Mouse (Mus musculus): ENCODE measurements around the gene Ptpn11.

Ptpn11 gene

GRCm38 (mm10) chr5:121184945-121185551 is 6.1 kb downstream of the Ptpn11 start:
- no peak for DNase-seq (ENCODE audit: extremely low spot score, low spot score)

GRCm38 (mm10) chr5:121184375-121184774 is 6.8 kb downstream of the Ptpn11 start:
- no peak for DNase-seq (ENCODE audit: extremely low spot score, low spot score)

- DNase-seq (ENCODE audit: extremely low spot score, low spot score), result no peak
Observed at GRCm38 (mm10) chr5:121183269-121183668, 7.9 kb downstream of the Ptpn11 start.

GRCm38 (mm10) chr5:121179077-121179857 is 11.9 kb downstream of the Ptpn11 start:
- no peak for DNase-seq (ENCODE audit: extremely low spot score, low spot score)

GRCm38 (mm10) chr5:121172835-121173234 is 18.4 kb downstream of the Ptpn11 start:
- DNase-seq (ENCODE audit: extremely low spot score, low spot score), result no peak

GRCm38 (mm10) chr5:121169588-121169987 is 21.6 kb downstream of the Ptpn11 start:
- DNase-seq (ENCODE audit: extremely low spot score, low spot score), result no peak

- DNase-seq (ENCODE audit: extremely low spot score, low spot score), result no peak
Observed at GRCm38 (mm10) chr5:121166884-121167283, 24.3 kb downstream of the Ptpn11 start.

GRCm38 (mm10) chr5:121162923-121163322 is 28.3 kb downstream of the Ptpn11 start:
- DNase-seq (ENCODE audit: extremely low spot score, low spot score), result no peak

GRCm38 (mm10) chr5:121162285-121162684 is 28.9 kb downstream of the Ptpn11 start:
- DNase-seq (ENCODE audit: extremely low spot score, low spot score), result no peak

- no peak for DNase-seq (ENCODE audit: extremely low spot score, low spot score)
Observed at GRCm38 (mm10) chr5:121158966-121159365, 32.2 kb downstream of the Ptpn11 start.

GRCm38 (mm10) chr5:121157489-121157888 is 33.7 kb downstream of the Ptpn11 start:
- no peak for DNase-seq (ENCODE audit: extremely low spot score, low spot score)

- no peak for DNase-seq (ENCODE audit: extremely low spot score, low spot score)
Observed at GRCm38 (mm10) chr5:121157017-121157416, 34.2 kb downstream of the Ptpn11 start.

- no peak for DNase-seq (ENCODE audit: extremely low spot score, low spot score)
Observed at GRCm38 (mm10) chr5:121156121-121156520, 35.1 kb downstream of the Ptpn11 start.

- DNase-seq (ENCODE audit: extremely low spot score, low spot score), result no peak
Observed at GRCm38 (mm10) chr5:121150684-121151083, 40.5 kb downstream of the Ptpn11 start.

- DNase-seq (ENCODE audit: extremely low spot score, low spot score), result no peak
Observed at GRCm38 (mm10) chr5:121149246-121149645, 42.0 kb downstream of the Ptpn11 start.

- DNase-seq (ENCODE audit: extremely low spot score, low spot score), result no peak
Observed at GRCm38 (mm10) chr5:121146275-121146674, 44.9 kb downstream of the Ptpn11 start.

- no peak for DNase-seq (ENCODE audit: extremely low spot score, low spot score)
Observed at GRCm38 (mm10) chr5:121145609-121146008, 45.6 kb downstream of the Ptpn11 start.

GRCm38 (mm10) chr5:121144441-121145238 is 46.6 kb downstream of the Ptpn11 start:
- DNase-seq (ENCODE audit: extremely low spot score, low spot score), result no peak

GRCm38 (mm10) chr5:121142431-121143119 is 48.6 kb downstream of the Ptpn11 start:
- no peak for DNase-seq (ENCODE audit: extremely low spot score, low spot score)

GRCm38 (mm10) chr5:121140276-121140675 is 50.9 kb downstream of the Ptpn11 start:
- no peak for DNase-seq (ENCODE audit: extremely low spot score, low spot score)

GRCm38 (mm10) chr5:121137125-121137524 is 54.1 kb downstream of the Ptpn11 start:
- no peak for DNase-seq (ENCODE audit: extremely low spot score, low spot score)

Measured in neural tube, embryonic 10.5 days (tissue).